Mouse (Mus musculus): ENCODE results near the gene D8Ertd738e.

The D8Ertd738e gene

DNA sequence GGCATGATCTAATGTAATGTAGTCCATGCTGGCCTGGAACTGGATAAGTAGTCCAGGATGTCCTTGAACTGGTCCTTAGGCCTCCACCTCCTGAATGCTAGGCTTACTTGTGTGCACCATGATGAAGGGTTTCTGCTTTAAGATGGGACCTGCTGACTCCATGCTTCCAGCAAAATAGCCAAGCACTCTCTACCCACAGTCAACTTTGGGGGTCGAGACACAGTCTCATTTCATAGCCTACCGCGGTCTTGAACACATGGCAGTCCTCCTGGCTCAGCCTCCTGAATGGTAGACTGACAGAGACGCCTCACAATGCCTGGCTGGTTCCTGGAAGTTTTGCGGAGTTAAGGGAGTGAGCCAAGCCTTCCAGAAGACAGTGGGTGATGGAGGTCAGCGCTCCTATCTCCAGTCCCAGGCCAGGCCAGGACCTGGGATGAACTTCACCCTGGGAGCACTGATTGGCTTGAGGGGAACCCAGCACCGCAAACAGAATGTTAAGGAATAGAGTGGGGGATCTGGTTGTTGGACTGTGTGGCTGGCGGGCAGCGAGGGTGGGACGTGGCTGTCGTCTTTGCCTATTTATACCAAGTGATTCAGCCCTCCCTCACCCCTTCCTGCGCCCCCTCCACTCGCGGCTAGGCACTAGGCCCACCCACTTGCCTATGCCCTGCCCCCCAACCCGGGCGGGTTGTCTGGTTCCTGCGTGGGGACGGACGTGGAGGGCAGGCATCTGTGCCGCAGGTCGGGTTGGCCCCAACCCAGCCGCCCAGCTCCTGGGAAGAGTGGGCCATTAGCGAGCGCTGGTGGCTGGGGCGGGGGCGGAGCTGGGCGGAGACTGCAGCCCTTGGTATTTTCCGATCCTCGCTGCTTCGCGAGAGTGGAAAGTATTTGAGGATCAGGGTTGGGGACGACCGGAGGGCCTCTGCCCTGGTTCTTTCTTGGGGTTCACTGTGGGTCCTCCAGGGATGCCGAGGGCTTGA, 46.3 kb downstream of the D8Ertd738e start:
- peak; percentile 69 for DNase-seq (ENCODE audit: low spot score)

DNA sequence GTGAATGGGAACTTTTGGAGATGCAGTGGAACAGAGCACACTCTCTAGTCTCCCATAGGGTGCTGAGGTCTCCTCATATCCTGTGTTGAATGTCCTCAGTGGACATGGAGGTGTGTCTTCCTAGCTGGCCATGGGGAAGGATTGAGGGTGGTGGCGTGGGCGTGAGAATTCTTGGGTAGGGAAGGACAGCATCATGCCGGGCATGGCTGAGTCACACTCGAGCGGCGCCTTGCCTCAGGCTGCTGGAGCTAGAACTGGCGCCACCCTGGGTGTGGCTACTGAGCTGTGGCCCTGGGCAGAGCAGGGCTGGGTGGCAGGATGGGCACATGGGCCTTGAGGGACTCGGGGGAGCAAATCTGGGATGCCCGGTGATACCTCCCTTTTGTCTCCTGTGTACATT, 47.1 kb downstream of the D8Ertd738e start:
- no peak for DNase-seq (ENCODE audit: low spot score)

DNA sequence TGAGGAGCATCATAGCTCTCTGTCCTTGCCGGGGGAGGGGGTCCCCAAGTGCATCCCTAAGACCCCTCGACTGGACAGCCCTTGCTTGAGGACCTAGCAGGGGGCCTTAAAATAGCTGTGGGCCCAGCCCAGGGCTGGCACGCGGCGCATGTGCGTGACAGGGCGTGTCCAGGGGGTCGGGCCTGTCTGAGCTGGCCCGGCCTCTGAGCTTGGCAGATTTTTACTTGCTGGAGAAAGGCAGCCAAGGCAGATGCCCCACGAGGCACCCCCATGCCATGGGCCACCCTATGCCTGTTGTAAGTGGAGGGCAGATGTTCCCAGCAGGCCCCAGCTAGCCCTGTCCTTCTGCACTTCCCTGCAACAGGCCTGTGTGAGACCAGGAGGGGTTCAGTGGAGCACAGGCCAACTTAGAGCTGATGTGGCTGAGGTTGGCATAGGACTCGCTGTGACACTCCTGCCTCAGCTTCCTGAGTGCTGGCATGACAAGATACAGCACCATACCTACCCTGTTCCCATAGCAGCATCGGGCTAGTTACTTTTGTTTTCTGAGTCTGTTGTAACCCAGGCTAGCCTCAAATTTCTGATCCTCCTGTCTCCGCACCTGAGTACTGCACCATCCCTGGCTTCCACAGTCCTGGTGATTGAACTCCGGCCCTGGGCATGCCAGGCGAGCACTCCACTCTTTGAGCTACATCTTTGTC, 47.8 kb downstream of the D8Ertd738e start:
- no peak for DNase-seq (ENCODE audit: low spot score)

DNA sequence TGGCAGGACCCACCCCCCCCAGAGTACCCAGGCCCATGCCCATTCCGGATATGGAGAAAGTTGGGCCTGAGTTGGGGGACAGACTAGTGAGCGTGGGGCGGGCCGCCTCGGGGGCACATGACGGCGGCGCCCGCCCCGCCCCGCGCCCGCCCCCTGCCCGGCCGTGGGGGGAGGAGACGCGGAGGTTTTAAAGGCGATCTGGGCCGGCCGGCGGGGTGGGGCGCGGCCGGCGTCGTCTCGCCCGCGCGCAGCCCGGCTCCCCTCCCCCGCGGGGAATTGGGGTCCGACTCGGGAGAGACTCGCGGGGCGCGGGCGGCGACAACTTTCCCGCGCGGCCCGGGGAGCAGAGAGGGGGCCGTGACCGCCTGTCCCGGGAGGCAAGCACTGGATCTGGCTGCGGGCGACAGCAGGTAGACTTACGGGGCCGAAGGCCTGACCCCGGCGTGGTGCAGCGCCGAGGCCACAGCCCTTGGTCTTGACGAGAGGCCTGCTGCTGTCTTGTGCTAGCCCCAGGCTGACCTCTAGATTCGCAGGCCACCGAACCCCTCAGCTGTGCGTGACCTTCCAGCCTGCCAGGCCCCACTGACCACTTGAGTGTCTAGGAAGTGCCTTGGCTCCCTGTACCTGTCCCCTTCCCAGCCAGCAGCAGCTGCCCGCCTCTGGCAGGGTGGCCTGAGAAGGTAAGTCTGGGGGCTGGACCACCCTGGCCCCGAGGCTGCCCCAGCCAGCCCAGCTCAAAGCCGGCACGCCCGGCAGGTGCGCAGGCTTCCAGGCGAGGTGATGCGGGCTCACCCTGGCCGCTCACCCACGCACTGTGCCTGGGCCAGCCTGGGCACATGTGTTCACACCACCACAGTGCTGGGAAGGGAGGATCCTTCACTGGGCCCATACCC, 48.6 kb downstream of the D8Ertd738e start:
- peak; percentile 83 for DNase-seq (ENCODE audit: low spot score)

DNA sequence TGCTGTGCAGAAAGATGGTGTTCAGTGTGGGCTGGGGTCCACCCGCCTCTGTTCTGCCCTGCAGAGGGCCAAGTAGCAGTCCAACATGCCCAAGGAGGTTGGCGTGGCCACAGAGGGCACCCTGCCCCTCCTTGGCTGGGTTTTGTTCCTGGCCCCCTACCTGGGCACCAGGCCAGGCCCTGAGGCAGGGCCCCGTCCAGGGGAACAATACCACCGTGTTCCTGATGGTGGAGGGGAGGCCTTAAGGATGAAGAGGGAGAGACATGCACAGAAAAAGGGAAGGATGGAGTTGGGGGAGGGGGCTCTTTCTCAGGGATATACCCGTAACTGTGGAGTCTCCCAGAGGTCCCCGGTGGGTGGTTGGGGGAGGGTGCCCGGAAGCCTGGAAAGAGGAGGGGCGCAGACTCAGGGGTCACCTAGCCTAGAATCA, 49.4 kb downstream of the D8Ertd738e start:
- peak; percentile 45 for DNase-seq (ENCODE audit: low spot score)

DNA sequence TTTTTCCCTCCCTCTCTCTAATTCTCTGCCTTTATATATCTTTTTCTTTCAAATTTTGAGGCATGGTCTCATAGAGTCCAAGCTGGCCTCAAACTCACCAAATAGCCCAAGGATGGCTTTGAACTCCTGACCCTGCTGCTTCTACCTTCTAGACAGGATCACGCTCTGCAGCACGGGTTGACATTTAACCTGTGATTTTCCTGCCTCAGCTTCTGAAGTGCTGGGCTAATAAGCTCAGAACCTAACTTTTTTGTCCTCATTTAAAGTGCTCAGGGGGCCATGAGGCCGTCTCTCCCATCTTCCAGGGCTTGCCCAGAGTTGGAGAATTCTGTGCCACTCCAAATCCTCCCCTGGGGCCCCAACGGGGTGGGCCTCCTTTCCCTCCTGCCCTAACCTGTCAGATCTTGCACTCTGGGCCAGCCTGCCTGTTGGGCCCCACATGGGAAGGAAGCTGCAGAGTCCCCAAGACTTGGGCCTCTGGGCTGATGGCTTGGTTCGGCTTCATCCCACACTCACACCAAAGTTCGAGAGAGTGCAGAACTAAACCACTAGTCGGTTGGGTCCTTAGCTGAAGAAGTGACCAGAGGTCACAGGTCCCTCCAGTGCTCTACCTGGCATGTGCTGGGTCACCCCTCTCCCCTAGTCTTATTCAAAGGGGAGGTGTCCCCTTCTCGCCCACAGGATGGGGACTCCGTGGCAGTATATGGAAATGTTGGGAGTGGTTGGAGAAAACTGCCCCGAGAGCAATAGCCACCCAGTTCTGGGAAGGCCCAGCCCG, 50.0 kb downstream of the D8Ertd738e start:
- DNase-seq (ENCODE audit: low spot score): no peak

DNA sequence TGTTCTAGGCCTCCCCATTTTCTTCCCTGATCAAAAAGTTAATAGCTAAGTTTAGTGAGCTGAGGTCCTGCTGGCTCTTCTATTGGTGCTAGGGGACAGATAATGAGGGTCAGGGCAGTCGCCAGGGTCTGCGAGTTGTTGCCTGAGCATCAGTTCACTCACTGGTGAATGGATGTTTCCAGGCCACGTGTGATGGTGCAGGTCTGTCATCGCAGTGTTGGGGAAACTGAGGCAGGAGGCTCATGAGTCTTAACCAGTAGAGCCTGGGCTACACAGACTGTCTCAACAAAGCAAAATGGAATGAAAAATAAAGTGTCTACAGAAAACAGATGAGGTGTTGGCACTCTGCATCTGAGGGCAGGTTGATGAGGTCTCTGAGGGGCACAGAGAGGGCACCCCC, 50.6 kb downstream of the D8Ertd738e start:
- DNase-seq (ENCODE audit: low spot score): no peak

DNA sequence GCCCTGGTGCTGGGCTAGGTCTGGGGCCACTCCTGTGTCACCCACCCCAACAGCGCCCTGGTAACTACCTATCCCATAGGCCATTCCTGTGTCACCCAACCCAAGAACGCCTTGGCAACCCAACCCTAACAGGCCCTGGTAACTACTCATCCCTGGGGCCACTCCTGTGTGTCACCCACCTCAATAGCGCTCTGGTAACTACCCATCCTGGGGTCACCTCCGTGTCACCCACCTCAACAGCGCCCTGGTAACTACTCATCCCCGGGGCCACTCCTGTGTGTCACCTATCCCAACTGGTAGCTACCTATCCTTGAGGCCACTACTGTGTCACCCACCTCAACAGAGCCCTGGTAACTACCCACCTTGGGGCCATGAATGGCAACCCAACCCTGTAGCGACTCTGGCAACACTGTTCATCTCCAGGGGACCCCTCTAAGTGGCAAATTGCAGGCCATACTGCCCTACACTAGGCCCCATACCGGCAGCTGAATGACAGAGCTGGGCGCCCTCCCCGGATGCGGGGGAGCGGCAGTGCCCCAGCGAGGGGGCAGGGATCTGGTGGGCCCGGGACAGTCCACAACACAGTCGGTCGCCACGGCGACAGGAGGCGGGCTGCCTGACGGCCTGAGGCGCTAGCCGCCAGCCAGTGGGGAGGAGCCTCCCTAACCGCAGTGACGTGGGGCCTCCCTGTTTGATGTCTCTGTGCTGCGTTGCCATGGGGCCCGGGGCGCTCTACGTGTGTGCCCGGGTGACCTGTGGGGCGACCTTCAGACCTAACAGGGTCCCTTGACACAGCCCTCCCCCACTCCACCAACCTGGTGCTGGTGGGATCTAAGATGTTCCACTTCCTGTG, 51.4 kb downstream of the D8Ertd738e start:
- peak; percentile 94 for DNase-seq (ENCODE audit: low spot score)

DNA sequence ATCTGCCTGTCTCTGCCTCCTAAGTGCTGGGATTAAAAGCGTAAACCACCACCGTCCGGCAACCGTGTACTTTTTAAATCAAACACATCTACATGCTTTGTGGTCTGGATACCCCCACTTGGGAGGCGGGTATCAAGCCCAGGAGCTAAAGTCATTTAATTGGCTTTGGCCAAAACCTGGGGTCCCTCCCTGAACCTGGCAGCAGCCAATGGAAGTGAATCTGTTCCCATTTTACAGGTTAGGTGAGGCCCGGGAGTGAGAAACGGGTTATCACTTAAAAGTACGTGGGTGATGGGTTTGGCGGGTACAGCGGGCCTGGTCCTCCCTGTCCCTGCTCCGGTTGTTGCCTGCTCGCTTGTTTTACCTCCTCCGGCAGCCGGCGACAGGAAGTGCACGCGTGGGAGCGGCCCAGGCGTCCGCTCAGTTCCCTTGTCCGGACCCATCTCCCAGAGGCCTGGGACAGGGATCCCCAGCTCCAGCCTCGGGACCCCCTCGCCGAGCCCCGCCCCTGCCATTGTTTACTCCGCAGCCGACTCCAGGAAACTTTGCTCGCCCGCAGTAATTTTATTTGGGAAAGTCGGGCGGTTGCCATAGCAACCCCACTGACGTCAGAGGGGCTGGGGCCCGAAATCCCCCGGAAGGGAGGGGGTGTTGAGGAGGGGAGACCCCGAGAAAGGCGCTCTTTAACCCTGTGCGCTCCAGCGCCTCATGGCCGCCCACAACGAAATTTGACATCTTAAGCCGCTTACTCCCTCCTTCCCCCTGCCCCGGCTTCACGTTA, 52.2 kb downstream of the D8Ertd738e start:
- DNase-seq (ENCODE audit: low spot score): peak; percentile 91
